Mouse (Mus musculus): ENCODE measurements around the gene Tmco1. TPM values are rescaled to one million over a fixed set of nuclear protein-coding genes. Genes with fewer than 3 reads are reported as not detected.

Gene Tmco1
- polyA plus RNA-seq, 1 experiment from 2014 or later: 84.4 TPM

GRCm38 (mm10) chr1:167352403-167352802 lies 44.2 kb downstream of the Tmco1 start:
- ATAC-seq: no peak
- no peak overlapping the region for H3K9ac ChIP-seq (ENCODE audit: low read depth, low read length)

GRCm38 (mm10) chr1:167357387-167357786 lies 49.2 kb downstream of the Tmco1 start:
- WGBS: 92% methylated on average over 9 of the region's 9 CpGs
- H3K4me1 ChIP-seq (ENCODE audit: control insufficient read depth, insufficient read depth, low read length): no peaks in the 10 kb centered on the region
- H3K9ac ChIP-seq (ENCODE audit: low read depth, low read length): no peak overlapping the region
- H3K27me3 ChIP-seq (ENCODE audit: control insufficient read depth, insufficient read depth, low read depth, low read length): no peaks in the 10 kb centered on the region
- no peak overlapping the region for H3K27ac ChIP-seq (ENCODE audit: low read length)
- H3K4me3 ChIP-seq (ENCODE audit: low read depth, low read length): no peak overlapping the region
- ATAC-seq: no peak
- H3K9me3 ChIP-seq (replicated peaks; ENCODE audit: control insufficient read depth, low read length, poor library complexity, severe bottlenecking): no peaks in the 10 kb centered on the region
- no peak overlapping the region for H3K4me2 ChIP-seq (ENCODE audit: low read length)
- peaks cover 26% of the 10 kb centered on the region for H3K36me3 ChIP-seq (ENCODE audit: control insufficient read depth, insufficient read depth, low read length)

More at GRCm38 (mm10) chr1:167352403-167352802, 44.2 kb downstream of the Tmco1 start:
- Histone ChIP-seq H3K4me2 (ENCODE audit: low read length) (no peak overlapping the region), H3K36me3 (ENCODE audit: control insufficient read depth, insufficient read depth, low read length) (peaks cover 17% of the 10 kb centered on the region), H3K27ac (ENCODE audit: low read length) (no peak overlapping the region), H3K4me3 (ENCODE audit: low read depth, low read length) (no peak overlapping the region), H3K9me3 (replicated peaks; ENCODE audit: control insufficient read depth, low read length, poor library complexity, severe bottlenecking) (no peaks in the 10 kb centered on the region), H3K4me1 (ENCODE audit: control insufficient read depth, insufficient read depth, low read length) (peaks cover 5% of the 10 kb centered on the region; the same call in 1 of the 2 replicates), H3K27me3 (ENCODE audit: control insufficient read depth, insufficient read depth, low read depth, low read length) (no peaks in the 10 kb centered on the region)
- 93% methylated on average over 14 of the region's 14 CpGs for WGBS

GRCm38 (mm10) chr1:167358731-167359130 lies 50.6 kb downstream of the Tmco1 start:
- H3K4me3 ChIP-seq (ENCODE audit: low read depth, low read length): no peak overlapping the region
- H3K36me3 ChIP-seq (ENCODE audit: control insufficient read depth, insufficient read depth, low read length): peaks cover 26% of the 10 kb centered on the region
- no peaks in the 10 kb centered on the region for H3K9me3 ChIP-seq (replicated peaks; ENCODE audit: control insufficient read depth, low read length, poor library complexity, severe bottlenecking)
- no peak overlapping the region for H3K4me2 ChIP-seq (ENCODE audit: low read length)
- WGBS: 86% methylated on average over 9 of the region's 9 CpGs
- H3K4me1 ChIP-seq (ENCODE audit: control insufficient read depth, insufficient read depth, low read length): no peaks in the 10 kb centered on the region
- H3K27ac ChIP-seq (ENCODE audit: low read length): no peak overlapping the region
- no peaks in the 10 kb centered on the region for H3K27me3 ChIP-seq (ENCODE audit: control insufficient read depth, insufficient read depth, low read depth, low read length)
- no peak overlapping the region for H3K9ac ChIP-seq (ENCODE audit: low read depth, low read length)
- no peak for ATAC-seq

GRCm38 (mm10) chr1:167360268-167360667 lies 52.1 kb downstream of the Tmco1 start:
- H3K9me3 ChIP-seq (replicated peaks; ENCODE audit: control insufficient read depth, low read length, poor library complexity, severe bottlenecking): no peaks in the 10 kb centered on the region
- no peak overlapping the region for H3K27ac ChIP-seq (ENCODE audit: low read length)
- no peaks in the 10 kb centered on the region for H3K4me1 ChIP-seq (ENCODE audit: control insufficient read depth, insufficient read depth, low read length)
- no peak overlapping the region for H3K4me2 ChIP-seq (ENCODE audit: low read length)
- H3K36me3 ChIP-seq (ENCODE audit: control insufficient read depth, insufficient read depth, low read length): peaks cover 20% of the 10 kb centered on the region
- H3K9ac ChIP-seq (ENCODE audit: low read depth, low read length): no peak overlapping the region
- no peak for ATAC-seq
- no peak overlapping the region for H3K4me3 ChIP-seq (ENCODE audit: low read depth, low read length)
- no peaks in the 10 kb centered on the region for H3K27me3 ChIP-seq (ENCODE audit: control insufficient read depth, insufficient read depth, low read depth, low read length)
- 57% methylated on average over 4 of the region's 4 CpGs for WGBS

GRCm38 (mm10) chr1:167362819-167363218 lies 54.6 kb downstream of the Tmco1 start:
- no peak overlapping the region for H3K27ac ChIP-seq (ENCODE audit: low read length)
- no peak overlapping the region for H3K9ac ChIP-seq (ENCODE audit: low read depth, low read length)
- no peak for ATAC-seq
- 80% methylated on average over 4 of the region's 4 CpGs for WGBS
- H3K4me2 ChIP-seq (ENCODE audit: low read length): no peak overlapping the region
- H3K9me3 ChIP-seq (replicated peaks; ENCODE audit: control insufficient read depth, low read length, poor library complexity, severe bottlenecking): no peaks in the 10 kb centered on the region
- peaks cover 17% of the 10 kb centered on the region; the same call in 1 of the 2 replicates for H3K36me3 ChIP-seq (ENCODE audit: control insufficient read depth, insufficient read depth, low read length)
- no peaks in the 10 kb centered on the region for H3K27me3 ChIP-seq (ENCODE audit: control insufficient read depth, insufficient read depth, low read depth, low read length)
- H3K4me3 ChIP-seq (ENCODE audit: low read depth, low read length): no peak overlapping the region
- H3K4me1 ChIP-seq (ENCODE audit: control insufficient read depth, insufficient read depth, low read length): no peaks in the 10 kb centered on the region

- H3K4me3 ChIP-seq (ENCODE audit: low read depth, low read length): no peak overlapping the region
- no peaks in the 10 kb centered on the region for H3K4me1 ChIP-seq (ENCODE audit: control insufficient read depth, insufficient read depth, low read length)
- no peaks in the 10 kb centered on the region for H3K27me3 ChIP-seq (ENCODE audit: control insufficient read depth, insufficient read depth, low read depth, low read length)
- no peaks in the 10 kb centered on the region for H3K9me3 ChIP-seq (replicated peaks; ENCODE audit: control insufficient read depth, low read length, poor library complexity, severe bottlenecking)
- H3K27ac ChIP-seq (ENCODE audit: low read length): no peak overlapping the region
- H3K4me2 ChIP-seq (ENCODE audit: low read length): no peak overlapping the region
- H3K36me3 ChIP-seq (ENCODE audit: control insufficient read depth, insufficient read depth, low read length): peaks cover 15% of the 10 kb centered on the region; the same call in 1 of the 2 replicates
- H3K9ac ChIP-seq (ENCODE audit: low read depth, low read length): no peak overlapping the region
- WGBS: 52% methylated on average over 5 of the region's 5 CpGs
- ATAC-seq: 0 out of 2 replicates have a peak, but pooled peaks have one; percentile 36
Observed at GRCm38 (mm10) chr1:167363322-167363721, 55.1 kb downstream of the Tmco1 start.

GRCm38 (mm10) chr1:167365808-167366207 lies 57.6 kb downstream of the Tmco1 start:
- Histone ChIP-seq H3K36me3 (ENCODE audit: control insufficient read depth, insufficient read depth, low read length) (peaks cover 11% of the 10 kb centered on the region; the same call in 1 of the 2 replicates), H3K27me3 (ENCODE audit: control insufficient read depth, insufficient read depth, low read depth, low read length) (no peaks in the 10 kb centered on the region), H3K9ac (ENCODE audit: low read depth, low read length) (no peak overlapping the region), H3K4me2 (ENCODE audit: low read length) (no peak overlapping the region), H3K27ac (ENCODE audit: low read length) (no peak overlapping the region), H3K4me3 (ENCODE audit: low read depth, low read length) (no peak overlapping the region), H3K9me3 (replicated peaks; ENCODE audit: control insufficient read depth, low read length, poor library complexity, severe bottlenecking) (no peaks in the 10 kb centered on the region), H3K4me1 (ENCODE audit: control insufficient read depth, insufficient read depth, low read length) (no peaks in the 10 kb centered on the region)
- no peak for ATAC-seq
- 88% methylated on average over 7 of the region's 7 CpGs for WGBS

GRCm38 (mm10) chr1:167366621-167367020 lies 58.4 kb downstream of the Tmco1 start:
- H3K9me3 ChIP-seq (replicated peaks; ENCODE audit: control insufficient read depth, low read length, poor library complexity, severe bottlenecking): no peaks in the 10 kb centered on the region
- 91% methylated on average over 6 of the region's 6 CpGs for WGBS
- H3K4me1 ChIP-seq (ENCODE audit: control insufficient read depth, insufficient read depth, low read length): no peaks in the 10 kb centered on the region
- peaks cover 11% of the 10 kb centered on the region; the same call in 1 of the 2 replicates for H3K36me3 ChIP-seq (ENCODE audit: control insufficient read depth, insufficient read depth, low read length)
- ATAC-seq: no peak
- no peaks in the 10 kb centered on the region for H3K27me3 ChIP-seq (ENCODE audit: control insufficient read depth, insufficient read depth, low read depth, low read length)
- H3K27ac ChIP-seq (ENCODE audit: low read length): no peak overlapping the region
- no peak overlapping the region for H3K9ac ChIP-seq (ENCODE audit: low read depth, low read length)
- H3K4me2 ChIP-seq (ENCODE audit: low read length): no peak overlapping the region
- no peak overlapping the region for H3K4me3 ChIP-seq (ENCODE audit: low read depth, low read length)

GRCm38 (mm10) chr1:167368018-167368417 lies 59.8 kb downstream of the Tmco1 start:
- H3K36me3 ChIP-seq (ENCODE audit: control insufficient read depth, insufficient read depth, low read length): peaks cover 14% of the 10 kb centered on the region
- H3K9me3 ChIP-seq (replicated peaks; ENCODE audit: control insufficient read depth, low read length, poor library complexity, severe bottlenecking): no peaks in the 10 kb centered on the region
- H3K4me2 ChIP-seq (ENCODE audit: low read length): no peak overlapping the region
- 93% methylated on average over 4 of the region's 4 CpGs for WGBS
- H3K4me3 ChIP-seq (ENCODE audit: low read depth, low read length): no peak overlapping the region
- H3K4me1 ChIP-seq (ENCODE audit: control insufficient read depth, insufficient read depth, low read length): no peaks in the 10 kb centered on the region
- H3K27ac ChIP-seq (ENCODE audit: low read length): no peak overlapping the region
- H3K9ac ChIP-seq (ENCODE audit: low read depth, low read length): no peak overlapping the region
- H3K27me3 ChIP-seq (ENCODE audit: control insufficient read depth, insufficient read depth, low read depth, low read length): no peaks in the 10 kb centered on the region
- no peak for ATAC-seq
